Mouse (Mus musculus) G1E (cell line): ENCODE measurements around the gene Btbd9. TPM values are rescaled to one million over a fixed set of nuclear protein-coding genes. Genes with fewer than 3 reads are reported as not detected.

Source experiments
- ATAC-seq: 2 replicates; pipeline ENCODE4 v1.8.0; 2016; ENCODE audit warnings: mild to moderate bottlenecking; ENCODE audit not compliant: insufficient number of reproducible peaks, poor library complexity, low FRiP score, severe bottlenecking; ENCODE audit errors: extremely low read depth
- DNase-seq: peaks from one replicate; pipeline ENCODE4 v3.0.0; 2012; ENCODE audit warnings: low spot score
- H3K27me3 ChIP-seq: 2 replicates; pipeline ENCODE4 v1.6.1; 2012; ENCODE audit warnings: mild to moderate bottlenecking, low read length, inconsistent platforms; ENCODE audit not compliant: insufficient read depth
- H3K36me3 ChIP-seq: replicated peaks from 2 replicates; pipeline ENCODE3; 2012; ENCODE audit warnings: mild to moderate bottlenecking, inconsistent platforms
- H3K4me1 ChIP-seq: 2 replicates; pipeline ENCODE4 v1.6.1; 2012; ENCODE audit warnings: low read depth, low read length, inconsistent platforms, mixed read lengths; ENCODE audit not compliant: insufficient read depth
- H3K4me3 ChIP-seq: 2 replicates; pipeline ENCODE4 v1.5.1; 2012; ENCODE audit warnings: low read depth, mild to moderate bottlenecking, inconsistent platforms, low read length, moderate library complexity, mixed read lengths
- H3K9me3 ChIP-seq: replicated peaks from 2 replicates; pipeline ENCODE4 v1.6.1; 2012; ENCODE audit warnings: inconsistent platforms
- CTCF ChIP-seq: IDR thresholded peaks from 2 replicates; pipeline ENCODE4 v1.5.1; 2012; ENCODE audit warnings: low read depth, low read length, inconsistent platforms, mixed read lengths
- GATA1 ChIP-seq: IDR thresholded peaks from 2 replicates; pipeline ENCODE4 v1.6.1; 2012; ENCODE audit warnings: borderline replicate concordance, low read length, inconsistent platforms, mixed read lengths
- GATA2 ChIP-seq: IDR thresholded peaks from 2 replicates; pipeline ENCODE4 v1.6.1; 2012; ENCODE audit warnings: low read depth, low read length, inconsistent platforms, borderline replicate concordance
- POLR2AphosphoS5 ChIP-seq: IDR thresholded peaks from 2 replicates; pipeline ENCODE4 v1.6.1; 2012; ENCODE audit warnings: low read depth, low read length, inconsistent platforms; ENCODE audit not compliant: insufficient replicate concordance
- TAL1 ChIP-seq: conservative IDR thresholded peaks from 2 replicates; pipeline ENCODE4 v1.6.1; 2012; ENCODE audit warnings: low read depth, low read length, inconsistent platforms, mixed read lengths
- polyA plus RNA-seq: library from polyadenylated mRNA; stranded (reverse); fragments of >175 nt; gene quantifications from 2 replicates; pipeline ENCODE4 v1.2.3, GENCODE M21; 2012
- total RNA-seq, 2 experiments: library from RNA; stranded (forward) in 1 of 2; stranded (reverse) in 1 of 2; fragments of 200-1000 nt in 1 of 2; fragments of >200 nt in 1 of 2; fragmentation: Nextera tagmentation in 1 of 2; gene quantifications; 2 replicates each; pipeline ENCODE4 v1.2.3; 2014 to 2017

Gene Btbd9
- total and polyA plus RNA-seq, 3 experiments, result 33.6 to 68.4 (median 57.5) TPM

- TF ChIP-seq TAL1 (no peak), POLR2AphosphoS5 (no peak), GATA2 (no peak), GATA1 (no peak), CTCF (no peak)
- Histone ChIP-seq H3K27me3 (no peaks in the 10 kb centered on the region), H3K9me3 (no peaks in the 10 kb centered on the region), H3K4me3 (peak overlapping the region; percentile 75), H3K4me1 (peaks cover 40% of the 10 kb centered on the region), H3K36me3 (peaks cover 14% of the 10 kb centered on the region)
- DNase-seq (peak; percentile 77), ATAC-seq (peak; percentile 29)
These were observed 975 bp downstream of the Btbd9 start for GRCm38 (mm10) chr17:30575121-30575904.

- no peak for TF ChIP-seq GATA2
- no peak for TF ChIP-seq POLR2AphosphoS5
- no peak for TF ChIP-seq CTCF
- TF ChIP-seq GATA1, result no peak
- no peak for TF ChIP-seq TAL1
- no peaks in the 10 kb centered on the region for H3K9me3 ChIP-seq
- ATAC-seq (no peak), DNase-seq (peak; percentile 41)
- peaks cover 45% of the 10 kb centered on the region for H3K4me1 ChIP-seq
- no peaks in the 10 kb centered on the region for H3K27me3 ChIP-seq
- no peak overlapping the region; the same call in 1 of the 2 replicates for H3K4me3 ChIP-seq
- peaks cover 14% of the 10 kb centered on the region for H3K36me3 ChIP-seq
These were observed 1.6 kb downstream of the Btbd9 start for GRCm38 (mm10) chr17:30574783-30575075.

GRCm38 (mm10) chr17:30573990-30574782, 2.1 kb downstream of the Btbd9 start:
- no peak overlapping the region for H3K4me3 ChIP-seq
- ATAC-seq (no peak), DNase-seq (no peak)
- TF ChIP-seq TAL1, result no peak
- no peak for TF ChIP-seq CTCF
- no peak for TF ChIP-seq GATA1
- TF ChIP-seq POLR2AphosphoS5, result no peak
- no peak for TF ChIP-seq GATA2
- peaks cover 14% of the 10 kb centered on the region for H3K36me3 ChIP-seq
- peaks cover 45% of the 10 kb centered on the region for H3K4me1 ChIP-seq
- H3K27me3 ChIP-seq, result no peaks in the 10 kb centered on the region
- no peaks in the 10 kb centered on the region for H3K9me3 ChIP-seq

- H3K27me3 ChIP-seq, result no peaks in the 10 kb centered on the region
These were observed 5.3 kb downstream of the Btbd9 start for GRCm38 (mm10) chr17:30570971-30571370.

GRCm38 (mm10) chr17:30570173-30570572, 6.1 kb downstream of the Btbd9 start:
- no peak for ATAC-seq
- no peaks in the 10 kb centered on the region for H3K9me3 ChIP-seq
- H3K27me3 ChIP-seq, result no peaks in the 10 kb centered on the region
- peaks cover 28% of the 10 kb centered on the region for H3K4me1 ChIP-seq
- no peak for DNase-seq
- H3K36me3 ChIP-seq, result peaks cover 14% of the 10 kb centered on the region
- TF ChIP-seq GATA1 (no peak), GATA2 (no peak), POLR2AphosphoS5 (no peak), TAL1 (no peak), CTCF (no peak)
- H3K4me3 ChIP-seq, result no peak overlapping the region

More at GRCm38 (mm10) chr17:30570971-30571370, 5.3 kb downstream of the Btbd9 start:
- H3K4me1 ChIP-seq, result peaks cover 32% of the 10 kb centered on the region
- TF ChIP-seq GATA2 (no peak), GATA1 (no peak)
- no peak for ATAC-seq
- DNase-seq, result no peak
- peaks cover 14% of the 10 kb centered on the region for H3K36me3 ChIP-seq
- no peak overlapping the region for H3K4me3 ChIP-seq
- no peaks in the 10 kb centered on the region for H3K9me3 ChIP-seq

- Histone ChIP-seq H3K9me3 (no peaks in the 10 kb centered on the region), H3K4me1 (peaks cover 13% of the 10 kb centered on the region), H3K27me3 (no peaks in the 10 kb centered on the region), H3K4me3 (no peak overlapping the region), H3K36me3 (peaks cover 12% of the 10 kb centered on the region)
- TF ChIP-seq CTCF (no peak), GATA2 (no peak), POLR2AphosphoS5 (no peak), TAL1 (no peak), GATA1 (no peak)
- DNase-seq (no peak), ATAC-seq (no peak)
These were observed 7.8 kb downstream of the Btbd9 start for GRCm38 (mm10) chr17:30568473-30568872.
